Mouse (Mus musculus) midbrain, embryonic 12.5 days (tissue): ENCODE measurements around the gene Phc2. TPM values are rescaled to one million over a fixed set of nuclear protein-coding genes. Genes with fewer than 3 reads are reported as not detected.

Experiments used
- ATAC-seq: fragments of 200-750 bp; cut with Nextera tagmentation; 2 replicates; pipeline ENCODE4 v1.8.0; 2017; ENCODE audit warnings: low read depth, moderate TSS enrichment, moderate library complexity; ENCODE audit not compliant: low FRiP score
- H3K27ac ChIP-seq: fragments of 300-500 bp; sonication (generic); replicated peaks from 2 replicates; pipeline ENCODE4 v1.5.1; 2016; ENCODE audit warnings: mild to moderate bottlenecking
- H3K27me3 ChIP-seq: fragments of 300-500 bp; sonication (generic); 2 replicates; pipeline ENCODE4 v1.6.1; 2016; ENCODE audit warnings: mild to moderate bottlenecking
- H3K36me3 ChIP-seq: fragments of 300-500 bp; sonication (generic); 2 replicates; pipeline ENCODE4 v1.6.1; 2016
- H3K4me1 ChIP-seq: fragments of 300-500 bp; sonication (generic); 2 replicates; pipeline ENCODE4 v1.6.1; 2016
- H3K4me2 ChIP-seq: fragments of 300-500 bp; sonication (generic); replicated peaks from 2 replicates; pipeline ENCODE4 v1.6.1; 2016; ENCODE audit warnings: mild to moderate bottlenecking, moderate library complexity
- H3K4me3 ChIP-seq: fragments of 300-500 bp; sonication (generic); 2 replicates; pipeline ENCODE4 v1.5.1; 2016; ENCODE audit warnings: mild to moderate bottlenecking
- H3K9ac ChIP-seq: fragments of 300-500 bp; sonication (generic); replicated peaks from 2 replicates; pipeline ENCODE4 v1.6.1; 2016; ENCODE audit warnings: mild to moderate bottlenecking, moderate library complexity
- H3K9me3 ChIP-seq: fragments of 300-500 bp; sonication (generic); 2 replicates; pipeline ENCODE4 v1.6.1; 2016; ENCODE audit warnings: mild to moderate bottlenecking
- WGBS: fragments of 180-500 bp; shearing (Covaris S2); methylation state at CpG from one replicate; pipeline ENCODE4 v1.1.7; 2016; 5-methylcytosine and 5-hydroxymethylcytosine counted together
- polyA plus RNA-seq: library from polyadenylated mRNA; unstranded; fragments of >200 nt; fragmentation: Nextera tagmentation; extraction: Ambion mirVana; gene quantifications from 2 replicates; pipeline ENCODE4 v1.2.1, GENCODE M21; 2016

Phc2 gene
- polyA plus RNA-seq, 1 experiment from 2014 or later: 133 TPM

DNA sequence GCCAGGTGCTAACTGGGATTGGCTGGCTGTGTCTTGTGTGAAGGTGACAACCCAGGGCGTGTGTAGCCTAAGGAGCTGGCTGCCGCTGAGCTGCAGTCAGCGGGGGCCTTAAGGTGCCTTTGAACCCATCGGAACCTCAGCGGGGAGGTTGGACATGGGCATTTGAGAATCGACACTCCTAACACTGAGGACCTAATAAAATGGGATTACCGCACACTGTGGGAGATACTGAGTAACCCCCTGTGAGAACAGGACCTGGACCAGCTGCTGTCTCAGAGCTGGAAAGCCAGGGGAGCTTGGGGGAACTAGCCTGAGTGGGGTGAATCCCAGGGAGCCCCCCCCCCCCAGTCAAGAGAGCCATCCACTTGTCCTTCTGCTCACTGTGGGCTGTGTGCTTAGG lies 99.1 kb downstream of the Phc2 start:
- Histone ChIP-seq H3K36me3 (peaks cover 64% of the 10 kb centered on the region), H3K4me1 (0 out of 2 replicates have a peak, but pooled peaks cover 3% of the 10 kb centered on the region), H3K4me3 (no peak overlapping the region), H3K27me3 (no peaks in the 10 kb centered on the region), H3K27ac (peak overlapping the region; percentile 50), H3K9me3 (no peaks in the 10 kb centered on the region), H3K4me2 (no peak overlapping the region), H3K9ac (no peak overlapping the region)
- no peak for ATAC-seq
- 88% methylated on average over 7 of the region's 7 CpGs for WGBS

DNA sequence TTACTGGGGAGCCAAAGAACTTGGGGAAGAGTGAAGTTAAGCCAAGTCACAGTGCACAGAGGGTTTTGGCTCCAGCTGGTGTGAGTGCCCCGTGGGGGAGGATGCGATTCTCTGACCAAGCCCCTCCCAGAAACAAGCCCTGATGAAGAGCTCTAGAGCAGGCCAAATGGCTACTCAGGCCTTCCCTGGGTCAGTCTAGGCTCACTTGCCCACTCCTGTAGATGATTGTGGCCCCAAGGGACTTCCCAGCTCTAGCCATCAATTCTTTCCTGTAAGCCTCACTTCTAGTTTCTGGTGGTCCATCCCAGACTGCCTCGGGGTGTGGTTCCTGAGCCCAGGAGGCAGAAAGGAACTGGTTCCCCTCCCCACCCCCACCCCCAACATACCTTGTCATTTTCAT lies 100.6 kb downstream of the Phc2 start, which contains the start of gene A3galt2:
A3galt2 (plus strand) TSS at position 301 of the 400 bp plus-strand sequence.
- no peak within 1 kb of the TSS for H3K4me3 ChIP-seq
- H3K27ac ChIP-seq: peak within 1 kb of the TSS; percentile 71
- H3K36me3 ChIP-seq: peaks cover 49% of the 10 kb centered on the region
- ATAC-seq: no peak
- no peaks in the 10 kb centered on the region for H3K9me3 ChIP-seq
- 0 out of 2 replicates have a peak, but pooled peaks cover 9% of the 10 kb centered on the region for H3K4me1 ChIP-seq
- WGBS: 85% methylated on average over 3 of the region's 3 CpGs
- H3K9ac ChIP-seq: no peak within 1 kb of the TSS
- no peak within 1 kb of the TSS for H3K4me2 ChIP-seq
- H3K27me3 ChIP-seq: no peaks in the 10 kb centered on the region

DNA sequence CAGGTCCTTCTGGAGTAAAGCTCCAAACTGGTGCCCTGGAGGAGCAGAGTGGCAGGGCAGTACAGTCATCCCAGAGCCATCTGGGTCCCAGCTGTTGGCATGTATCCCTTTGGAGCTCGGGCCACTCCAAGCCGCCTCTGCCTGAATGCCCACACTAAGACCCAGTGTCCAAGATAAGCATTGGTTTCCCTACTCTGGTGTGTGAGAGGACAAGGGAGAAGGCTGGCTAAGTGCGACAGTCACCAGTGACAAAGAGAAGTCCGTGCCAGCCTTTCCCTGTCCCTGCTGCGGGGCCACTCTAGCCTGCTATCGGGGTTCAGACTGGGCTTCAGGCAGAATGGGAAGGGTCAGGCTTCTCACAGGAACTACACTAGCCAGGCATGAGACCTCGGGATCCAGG lies 101.4 kb downstream of the Phc2 start:
- no peak overlapping the region for H3K9ac ChIP-seq
- peak overlapping the region; percentile 71 for H3K27ac ChIP-seq
- H3K9me3 ChIP-seq: no peaks in the 10 kb centered on the region
- no peak overlapping the region for H3K4me3 ChIP-seq
- no peak overlapping the region for H3K4me2 ChIP-seq
- H3K4me1 ChIP-seq: 0 out of 2 replicates have a peak, but pooled peaks cover 9% of the 10 kb centered on the region
- ATAC-seq: 0 out of 2 replicates have a peak, but pooled peaks have one; percentile 44
- 84% methylated on average over 7 of the region's 7 CpGs for WGBS
- peaks cover 40% of the 10 kb centered on the region for H3K36me3 ChIP-seq
- no peaks in the 10 kb centered on the region for H3K27me3 ChIP-seq

DNA sequence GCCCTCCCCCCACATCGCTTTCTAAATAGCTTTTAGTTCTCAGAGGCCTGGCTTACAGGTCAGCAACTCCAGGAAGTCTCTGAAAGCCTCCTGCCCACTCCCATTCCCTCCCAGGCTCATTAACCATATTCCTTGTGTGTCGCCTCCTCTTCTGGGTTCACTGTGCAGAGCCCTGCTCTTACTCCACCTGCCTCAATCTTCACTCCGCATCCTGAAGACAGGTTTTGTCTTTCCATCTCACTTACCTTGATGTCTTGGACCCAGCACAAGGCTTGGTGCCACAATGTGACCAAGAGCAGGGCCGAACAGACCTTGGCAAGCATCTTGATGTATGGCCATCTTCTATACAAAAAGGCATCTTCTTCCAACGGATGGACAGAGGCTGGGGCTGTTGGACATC lies 104.7 kb downstream of the Phc2 start:
- 86% methylated on average over 5 of the region's 5 CpGs for WGBS
- Histone ChIP-seq H3K4me2 (no peak overlapping the region), H3K9me3 (0 out of 2 replicates have a peak, but pooled peaks cover 9% of the 10 kb centered on the region), H3K9ac (no peak overlapping the region), H3K4me3 (no peak overlapping the region), H3K27ac (0 out of 2 replicates have a peak overlapping the region, but pooled peaks have one; percentile 5), H3K27me3 (no peaks in the 10 kb centered on the region), H3K36me3 (peaks cover 8% of the 10 kb centered on the region; the same call in 1 of the 2 replicates), H3K4me1 (0 out of 2 replicates have a peak, but pooled peaks cover 9% of the 10 kb centered on the region)
- ATAC-seq: no peak

DNA sequence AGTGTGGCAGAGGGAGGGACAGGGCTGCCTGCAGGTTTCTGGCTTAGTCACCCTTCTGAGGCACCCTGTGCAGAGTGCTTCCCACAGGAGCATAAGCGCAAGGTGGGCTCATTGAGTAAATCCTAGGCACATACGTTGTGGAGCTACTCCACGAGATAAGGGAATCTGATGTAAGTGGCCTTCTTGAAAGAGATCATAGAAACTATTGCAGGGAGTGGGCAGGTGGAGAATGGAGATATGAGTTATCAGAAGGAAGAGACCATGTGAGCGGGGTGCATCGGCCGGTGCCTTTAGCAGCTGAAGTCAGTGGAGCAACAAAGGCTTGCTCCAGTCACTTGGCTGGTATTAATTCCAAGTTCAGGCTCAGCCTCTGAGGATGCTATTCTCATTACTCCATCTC lies 105.5 kb downstream of the Phc2 start:
- H3K4me3 ChIP-seq: no peak overlapping the region
- no peaks in the 10 kb centered on the region for H3K27me3 ChIP-seq
- ATAC-seq: no peak
- no peak overlapping the region for H3K9ac ChIP-seq
- H3K9me3 ChIP-seq: 0 out of 2 replicates have a peak, but pooled peaks cover 9% of the 10 kb centered on the region
- H3K27ac ChIP-seq: no peak overlapping the region
- H3K4me1 ChIP-seq: 0 out of 2 replicates have a peak, but pooled peaks cover 9% of the 10 kb centered on the region
- peaks cover 5% of the 10 kb centered on the region; the same call in 1 of the 2 replicates for H3K36me3 ChIP-seq
- H3K4me2 ChIP-seq: no peak overlapping the region
- WGBS: 93% methylated on average over 6 of the region's 6 CpGs

DNA sequence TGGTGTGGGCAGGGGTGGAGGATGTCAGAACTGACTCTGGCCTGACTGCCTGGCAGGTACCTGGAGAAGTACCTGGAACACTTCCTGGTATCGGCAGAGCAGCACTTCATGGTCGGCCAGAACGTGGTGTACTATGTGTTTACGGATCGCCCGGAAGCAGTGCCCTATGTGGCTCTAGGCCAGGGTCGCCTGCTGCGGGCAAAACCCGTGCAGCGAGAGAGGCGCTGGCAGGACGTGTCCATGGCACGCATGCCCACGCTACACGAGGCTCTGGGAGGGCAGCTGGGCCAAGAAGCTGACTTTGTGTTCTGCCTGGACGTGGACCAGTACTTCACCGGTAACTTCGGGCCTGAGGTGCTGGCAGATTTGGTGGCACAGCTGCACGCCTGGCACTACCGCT lies 112.4 kb downstream of the Phc2 start:
- no peak overlapping the region for H3K9ac ChIP-seq
- no peak for ATAC-seq
- WGBS: 92% methylated on average over 20 of the region's 20 CpGs
- H3K27me3 ChIP-seq: no peaks in the 10 kb centered on the region
- no peak overlapping the region for H3K4me3 ChIP-seq
- no peaks in the 10 kb centered on the region for H3K4me1 ChIP-seq
- peaks cover 3% of the 10 kb centered on the region; the same call in 1 of the 2 replicates for H3K36me3 ChIP-seq
- no peak overlapping the region for H3K27ac ChIP-seq
- no peak overlapping the region for H3K4me2 ChIP-seq
- 0 out of 2 replicates have a peak, but pooled peaks cover 9% of the 10 kb centered on the region for H3K9me3 ChIP-seq

DNA sequence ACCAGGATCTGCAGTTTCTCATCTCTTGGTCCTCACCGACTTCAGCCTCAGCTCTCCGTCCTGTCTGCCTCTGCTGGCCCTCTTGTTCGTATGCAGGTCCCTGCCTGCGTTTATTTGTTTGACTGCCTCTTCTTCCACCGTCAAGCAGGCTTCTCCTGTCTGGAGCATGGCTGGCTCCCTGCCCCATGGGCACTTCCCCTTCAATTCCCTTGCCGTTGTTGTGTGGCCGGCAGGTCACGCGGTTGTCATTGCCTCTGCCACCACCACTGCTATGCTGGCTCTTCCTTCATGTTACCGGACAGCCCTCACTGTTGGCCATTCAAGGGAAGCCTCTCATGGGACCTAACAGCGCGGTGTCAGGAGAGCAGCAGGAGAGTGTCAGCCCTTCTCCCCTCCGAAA lies 113.6 kb downstream of the Phc2 start:
- H3K36me3 ChIP-seq: peaks cover 15% of the 10 kb centered on the region
- H3K27ac ChIP-seq: no peak overlapping the region
- 0 out of 2 replicates have a peak, but pooled peaks cover 5% of the 10 kb centered on the region for H3K9me3 ChIP-seq
- H3K4me1 ChIP-seq: no peaks in the 10 kb centered on the region
- H3K4me2 ChIP-seq: no peak overlapping the region
- no peak overlapping the region for H3K4me3 ChIP-seq
- ATAC-seq: no peak
- H3K27me3 ChIP-seq: no peaks in the 10 kb centered on the region
- no peak overlapping the region for H3K9ac ChIP-seq
- 79% methylated on average over 13 of the region's 13 CpGs for WGBS

DNA sequence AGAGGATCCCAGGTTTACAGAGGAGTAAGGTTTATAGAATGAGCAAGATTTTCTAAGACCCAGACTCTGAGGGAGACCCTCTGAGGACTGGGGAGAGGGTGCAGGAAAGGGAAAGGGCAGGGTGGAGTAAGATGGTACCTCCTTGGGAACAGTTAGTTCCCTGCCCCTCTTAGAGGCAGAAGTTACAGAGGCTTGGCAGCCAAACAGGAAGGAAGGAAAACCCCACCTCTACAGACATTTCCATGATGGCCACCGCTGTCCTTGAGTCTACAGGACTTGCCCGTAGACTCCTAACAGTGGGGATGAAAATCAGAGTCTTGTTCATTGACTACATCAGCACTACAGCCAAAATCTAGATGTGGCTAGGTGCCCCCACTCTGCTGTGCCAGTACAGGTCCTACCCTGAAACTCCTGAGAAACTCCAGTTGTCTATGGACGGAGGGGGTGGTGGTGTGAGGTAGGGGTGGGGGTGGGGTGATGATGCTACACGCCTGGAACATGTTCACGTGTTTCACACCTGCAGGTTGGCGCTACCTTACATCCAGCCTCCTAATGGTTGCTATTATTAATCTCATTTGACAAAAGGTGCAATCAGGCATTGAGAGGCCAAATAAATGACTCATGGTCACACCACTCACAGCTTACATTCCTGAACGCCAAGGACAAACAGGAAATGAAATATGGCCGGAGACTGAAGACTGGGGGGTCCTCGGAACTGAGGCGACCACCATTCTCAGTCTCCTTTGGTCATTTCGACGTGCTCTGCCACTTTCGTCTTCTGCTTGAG lies 115.3 kb downstream of the Phc2 start:
- H3K27me3 ChIP-seq: no peaks in the 10 kb centered on the region
- 87% methylated on average over 13 of the region's 13 CpGs for WGBS
- no peak overlapping the region for H3K9ac ChIP-seq
- no peaks in the 10 kb centered on the region for H3K4me1 ChIP-seq
- no peaks in the 10 kb centered on the region for H3K9me3 ChIP-seq
- H3K36me3 ChIP-seq: peaks cover 31% of the 10 kb centered on the region
- H3K4me2 ChIP-seq: no peak overlapping the region
- no peak for ATAC-seq
- H3K27ac ChIP-seq: no peak overlapping the region
- H3K4me3 ChIP-seq: no peak overlapping the region

DNA sequence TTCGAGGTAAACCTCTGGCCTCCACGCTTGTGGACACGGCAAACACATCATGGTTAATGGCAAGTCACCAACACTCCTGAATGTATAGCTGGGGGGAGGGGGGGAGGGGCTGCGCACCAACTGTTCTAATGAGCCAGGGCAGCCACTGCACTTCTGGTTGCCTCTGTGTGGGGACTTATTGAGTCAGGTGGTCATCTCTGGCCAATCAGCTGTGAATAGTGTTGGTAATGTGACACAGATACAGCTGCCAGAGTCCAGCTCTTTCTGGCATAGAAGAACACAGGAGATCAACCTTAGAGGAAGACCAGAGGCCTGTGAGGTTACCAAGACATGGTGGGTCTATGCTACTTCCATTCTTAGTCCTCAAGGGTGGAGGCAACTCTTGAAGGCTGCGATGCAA lies 116.2 kb downstream of the Phc2 start:
- Histone ChIP-seq H3K4me3 (no peak overlapping the region), H3K4me1 (no peaks in the 10 kb centered on the region), H3K4me2 (no peak overlapping the region), H3K9ac (no peak overlapping the region), H3K27ac (no peak overlapping the region; the same call in 1 of the 2 replicates), H3K9me3 (no peaks in the 10 kb centered on the region), H3K27me3 (no peaks in the 10 kb centered on the region), H3K36me3 (peaks cover 40% of the 10 kb centered on the region)
- 92% methylated on average over 5 of the region's 5 CpGs for WGBS
- ATAC-seq: no peak

DNA sequence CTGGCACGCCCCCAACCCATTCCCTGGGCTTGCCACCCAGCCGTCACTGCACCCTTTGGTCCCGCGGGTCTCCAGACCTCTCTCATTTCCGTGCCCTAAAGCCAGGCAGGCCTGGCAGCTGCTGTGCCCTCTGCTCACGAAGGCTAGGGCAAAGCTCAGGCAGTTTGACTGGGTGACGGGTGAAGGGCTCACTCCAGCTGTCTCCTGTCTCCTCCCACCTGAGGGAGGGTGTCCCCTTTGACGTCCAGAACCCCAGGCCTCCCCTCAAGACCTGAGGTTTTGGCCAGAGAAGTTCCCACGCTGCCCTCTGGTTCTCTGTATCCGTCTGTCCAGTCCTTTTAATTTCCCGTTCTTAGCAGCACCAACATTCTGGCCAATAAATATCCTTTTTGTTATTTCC lies 119.3 kb downstream of the Phc2 start:
- WGBS: 89% methylated on average over 11 of the region's 11 CpGs
- Histone ChIP-seq H3K27me3 (no peaks in the 10 kb centered on the region), H3K4me1 (peaks cover 2% of the 10 kb centered on the region; the same call in 1 of the 2 replicates), H3K4me2 (no peak overlapping the region), H3K9ac (no peak overlapping the region), H3K4me3 (no peak overlapping the region), H3K36me3 (peaks cover 69% of the 10 kb centered on the region), H3K27ac (no peak overlapping the region), H3K9me3 (no peaks in the 10 kb centered on the region)
- no peak for ATAC-seq

DNA sequence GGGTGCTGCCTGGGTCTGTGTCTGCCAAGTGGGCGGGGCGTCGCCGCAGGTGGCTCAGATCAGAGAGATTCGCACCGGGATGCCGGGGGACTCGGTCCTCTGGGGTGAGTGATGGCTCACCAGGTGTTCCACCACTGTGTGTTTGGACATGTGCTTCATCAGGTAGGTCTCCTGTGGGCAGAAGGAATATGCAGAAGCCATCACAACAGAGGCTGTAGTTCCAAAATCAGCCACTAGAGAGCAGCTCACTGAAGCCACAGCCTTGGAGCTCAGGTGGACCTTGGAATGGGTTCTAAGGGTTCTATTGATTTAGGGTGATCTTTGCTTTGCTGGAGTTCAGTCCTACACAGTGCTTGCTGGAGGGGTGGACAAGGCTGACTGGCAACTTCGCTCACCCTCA lies 120.0 kb downstream of the Phc2 start:
- H3K36me3 ChIP-seq: peaks cover 74% of the 10 kb centered on the region
- no peaks in the 10 kb centered on the region for H3K27me3 ChIP-seq
- no peaks in the 10 kb centered on the region for H3K9me3 ChIP-seq
- 89% methylated on average over 9 of the region's 9 CpGs for WGBS
- H3K4me2 ChIP-seq: no peak overlapping the region
- H3K9ac ChIP-seq: no peak overlapping the region
- H3K27ac ChIP-seq: no peak overlapping the region
- H3K4me3 ChIP-seq: no peak overlapping the region
- H3K4me1 ChIP-seq: peaks cover 2% of the 10 kb centered on the region; the same call in 1 of the 2 replicates
- ATAC-seq: no peak

DNA sequence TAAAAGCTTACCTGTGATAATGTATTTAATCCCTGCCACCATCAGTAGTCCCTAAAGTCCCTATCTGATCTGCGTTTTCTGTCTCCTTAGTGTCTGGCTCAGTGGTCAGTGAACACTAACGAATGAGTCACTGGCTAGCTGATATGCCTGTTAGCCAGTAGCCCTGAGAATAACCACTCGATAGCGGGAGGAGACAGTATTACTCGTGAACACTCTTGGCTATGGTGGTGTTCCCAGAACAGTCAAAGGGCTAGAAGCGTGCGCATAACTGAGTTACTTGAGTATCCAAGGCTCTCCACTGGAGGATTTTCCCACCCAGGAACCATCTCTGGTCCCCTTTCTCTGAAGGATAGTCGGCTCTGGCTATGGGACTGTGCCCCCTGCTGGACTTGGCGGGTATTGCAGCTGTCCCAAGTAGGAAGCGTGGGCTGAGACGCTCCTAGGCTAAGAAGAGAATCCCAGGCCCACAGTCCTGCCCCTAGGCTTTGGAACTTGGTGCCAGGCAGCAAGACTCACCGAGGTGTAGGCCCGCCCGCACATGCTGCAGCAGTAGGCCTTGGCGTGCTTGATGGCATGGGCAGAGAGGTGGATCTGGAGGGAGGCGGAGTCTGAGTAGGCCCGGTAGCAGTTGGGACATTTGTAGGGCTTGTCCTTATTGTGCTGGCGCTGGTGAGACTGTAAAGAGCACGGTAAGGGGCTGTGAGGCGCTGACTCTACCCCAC lies 122.2 kb downstream of the Phc2 start:
- H3K36me3 ChIP-seq: peaks cover 96% of the 10 kb centered on the region
- no peak overlapping the region for H3K4me2 ChIP-seq
- H3K27ac ChIP-seq: peak overlapping the region; percentile 52; the same call in 1 of the 2 replicates
- no peaks in the 10 kb centered on the region for H3K27me3 ChIP-seq
- no peak overlapping the region for H3K4me3 ChIP-seq
- no peak overlapping the region for H3K9ac ChIP-seq
- WGBS: 49% methylated on average over 20 of the region's 20 CpGs
- peak; percentile 80 for ATAC-seq
- no peaks in the 10 kb centered on the region for H3K9me3 ChIP-seq
- H3K4me1 ChIP-seq: peaks cover 2% of the 10 kb centered on the region; the same call in 1 of the 2 replicates
